Mouse (Mus musculus) 3134 (cell line): ENCODE measurements at regions not wholly inside any gene's neighbourhood (a gene's known extent, or its start where the extent isn't known, plus 50 kb on each side); places are given as distances from the start of the nearest gene placed in this dataset.

Experiments used
- DNase-seq: peaks from one replicate; pipeline ENCODE4 v3.0.0-alpha.2; 2011; ENCODE audit warnings: low spot score; ENCODE audit not compliant: insufficient read length; ENCODE audit errors: extremely low read depth

- no peak for DNase-seq
These were observed 98.3 kb upstream of the Sox5 start for GRCm38 (mm10) chr6:144880098-144880497.

- DNase-seq = no peak
These were observed 95.0 kb upstream of the Sox5 start for GRCm38 (mm10) chr6:144876758-144877157.

GRCm38 (mm10) chr6:144875862-144876261 lies 94.1 kb upstream of the Sox5 start:
- DNase-seq = no peak

GRCm38 (mm10) chr6:144874251-144874650 lies 92.5 kb upstream of the Sox5 start:
- DNase-seq = no peak

- no peak for DNase-seq
These were observed 89.2 kb upstream of the Sox5 start for GRCm38 (mm10) chr6:144870949-144871348.

GRCm38 (mm10) chr6:144867333-144867732 lies 85.6 kb upstream of the Sox5 start:
- DNase-seq = no peak

- DNase-seq = no peak
These were observed 82.2 kb upstream of the Sox5 start for GRCm38 (mm10) chr6:144864026-144864425.

- DNase-seq = no peak
These were observed 81.7 kb upstream of the Sox5 start for GRCm38 (mm10) chr6:144863430-144863994.

- DNase-seq = no peak
These were observed 59.7 kb upstream of the Sox5 start for GRCm38 (mm10) chr6:144841510-144841909.

GRCm38 (mm10) chr6:144839383-144839782 lies 57.6 kb upstream of the Sox5 start:
- DNase-seq = no peak

GRCm38 (mm10) chr6:144834323-144835183 lies 52.8 kb upstream of the Sox5 start:
- DNase-seq = no peak
